Comparison of ENCODE assay signal across 8 mouse cellular contexts in the genomic region with DNA sequence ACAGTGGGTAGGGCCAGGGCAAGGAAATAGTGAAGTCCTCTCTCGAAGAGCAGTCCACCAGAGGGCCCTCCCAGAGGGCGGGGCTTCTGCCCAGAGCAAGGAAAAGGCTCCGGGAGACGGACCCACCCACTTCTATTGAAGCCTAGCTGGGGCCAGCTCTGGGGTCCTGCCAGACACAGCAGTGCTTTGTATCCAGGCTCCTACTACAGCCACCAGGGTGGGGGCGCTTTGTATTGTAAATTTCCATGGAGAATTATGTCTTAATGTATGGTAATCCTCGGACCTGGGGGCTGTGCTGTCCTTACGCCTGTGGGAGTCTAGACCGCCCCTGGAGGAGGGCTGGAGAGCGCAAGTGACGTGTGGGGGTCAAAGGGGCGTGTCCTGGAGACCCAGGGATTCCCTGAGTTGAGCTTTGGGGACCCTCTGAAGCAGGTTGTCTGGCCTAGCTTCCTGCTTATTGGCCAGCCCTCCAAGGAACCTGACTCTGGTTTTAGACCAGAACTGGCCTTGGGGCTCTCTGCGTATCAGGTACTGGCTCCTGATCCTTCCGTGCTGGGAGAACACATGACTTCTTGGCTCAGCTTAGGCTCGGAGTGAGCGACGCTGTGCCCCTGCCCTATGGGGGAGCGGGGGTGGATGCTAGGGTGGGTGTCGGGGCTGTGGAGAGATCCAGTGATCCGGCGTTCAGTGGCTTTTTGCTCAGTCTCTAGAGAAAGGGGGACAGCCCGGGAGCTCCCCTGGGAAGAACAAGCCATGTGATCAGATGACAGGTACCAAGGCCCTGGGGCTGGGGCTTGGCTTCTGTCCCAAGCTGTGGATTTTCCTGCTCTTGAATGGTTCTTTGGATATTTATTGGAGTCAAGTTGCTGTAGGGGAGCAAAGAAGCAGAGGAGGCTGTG.
DNase-seq lines count a peak whose midpoint lies in the region; ATAC-seq and TF ChIP-seq lines count a peak whose summit lies in the region.

No protein-coding gene starts in this region.

- no peaks in the 10 kb centered on the region for H3K9me3 ChIP-seq in heart, embryonic 11.5 days (replicated peaks; ENCODE audit: control insufficient read depth, low read length)
- no peaks in the 10 kb centered on the region for H3K9me3 ChIP-seq in forebrain, embryonic 14.5 days (replicated peaks; ENCODE audit: control insufficient read depth, low read length)
- H3K9me3 ChIP-seq in limb, embryonic 14.5 days (ENCODE audit: control insufficient read depth, low read length), result no peaks in the 10 kb centered on the region
- no peaks in the 10 kb centered on the region for H3K9me3 ChIP-seq in midbrain, embryonic 13.5 days

- intact Hi-C loops in heart, postnatal 25 days (cut with DNase I), result no loop called here

- ATAC-seq in heart, embryonic 11.5 days (replicated peaks; ENCODE audit: insufficient number of reproducible peaks, low FRiP score, low TSS enrichment), result no peak; the same call in 1 of the 2 replicates
- peak; percentile 59 for ATAC-seq in forebrain, embryonic 14.5 days
- peak; percentile 31; the same call in 1 of the 2 replicates for ATAC-seq in limb, embryonic 14.5 days (ENCODE audit: low FRiP score, low read depth)
- ATAC-seq in midbrain, embryonic 13.5 days, result peak; percentile 75

- H3K4me3 ChIP-seq in heart, embryonic 11.5 days (ENCODE audit: low read depth, low read length), result peak overlapping the region; percentile 30
- H3K4me3 ChIP-seq in forebrain, embryonic 14.5 days (ENCODE audit: low read depth, low read length), result peak overlapping the region; percentile 8; the same call in 1 of the 2 replicates
- H3K4me3 ChIP-seq in limb, embryonic 14.5 days (replicated peaks; ENCODE audit: low read length), result no peak overlapping the region
- peak overlapping the region; percentile 6; the same call in 1 of the 2 replicates for H3K4me3 ChIP-seq in midbrain, embryonic 13.5 days (replicated peaks)

- no peak for DNase-seq in heart, postnatal 25 days (ENCODE audit: low spot score)
- DNase-seq in forebrain, embryonic 14.5 days (ENCODE audit: low spot score), result peak; percentile 91
- DNase-seq in limb, embryonic 14.5 days (ENCODE audit: low spot score), result no peak
- DNase-seq in urinary bladder, postnatal 10 days (ENCODE audit: low spot score), result no peak
- no peak for DNase-seq in ovary, postnatal 36 days (ENCODE audit: low spot score)
- no peak for DNase-seq in layer of hippocampus, adult 18-20 months (ENCODE audit: low spot score in 2 of 2)

- 3% methylated on average over 21 of the region's 21 CpGs for WGBS in heart, embryonic 11.5 days (ENCODE audit: insufficient replicate concordance)
- 2% methylated on average over 21 of the region's 21 CpGs for WGBS in forebrain, embryonic 14.5 days
- 7% methylated on average over 20 of the region's 21 CpGs for WGBS in limb, embryonic 14.5 days
- under 1% methylated on average over 21 of the region's 21 CpGs for WGBS in midbrain, embryonic 13.5 days

- peaks cover 94% of the 10 kb centered on the region for H3K4me1 ChIP-seq in heart, embryonic 11.5 days (ENCODE audit: control insufficient read depth, insufficient read depth, low read length)
- H3K4me1 ChIP-seq in forebrain, embryonic 14.5 days (ENCODE audit: control insufficient read depth, insufficient read depth, low read length), result peaks cover 91% of the 10 kb centered on the region
- peaks cover 74% of the 10 kb centered on the region for H3K4me1 ChIP-seq in limb, embryonic 14.5 days (ENCODE audit: control insufficient read depth, insufficient read depth, low read length)
- peaks cover 100% of the 10 kb centered on the region for H3K4me1 ChIP-seq in midbrain, embryonic 13.5 days (replicated peaks)

- H3K27ac ChIP-seq in heart, embryonic 11.5 days (ENCODE audit: low read depth, low read length), result peak overlapping the region; percentile 68
- peak overlapping the region; percentile 60 for H3K27ac ChIP-seq in forebrain, embryonic 14.5 days (ENCODE audit: low read depth, low read length)
- no peak overlapping the region for H3K27ac ChIP-seq in limb, embryonic 14.5 days (replicated peaks; ENCODE audit: low read depth, low read length)
- H3K27ac ChIP-seq in midbrain, embryonic 13.5 days, result peak overlapping the region; percentile 81

- H3K27me3 ChIP-seq in heart, embryonic 11.5 days (ENCODE audit: control insufficient read depth, insufficient read depth, low read length), result no peaks in the 10 kb centered on the region
- no peaks in the 10 kb centered on the region for H3K27me3 ChIP-seq in forebrain, embryonic 14.5 days (replicated peaks; ENCODE audit: control insufficient read depth, insufficient read depth, low read length)
- no peaks in the 10 kb centered on the region for H3K27me3 ChIP-seq in limb, embryonic 14.5 days (ENCODE audit: control insufficient read depth, insufficient read depth, low read length)
- no peaks in the 10 kb centered on the region for H3K27me3 ChIP-seq in midbrain, embryonic 13.5 days

- H3K9ac ChIP-seq in heart, embryonic 11.5 days (ENCODE audit: low read depth, low read length), result peak overlapping the region; percentile 28; the same call in 1 of the 2 replicates
- peak overlapping the region; percentile 53 for H3K9ac ChIP-seq in forebrain, embryonic 14.5 days (ENCODE audit: low read length)
- H3K9ac ChIP-seq in limb, embryonic 14.5 days (ENCODE audit: low read depth, low read length, severe bottlenecking), result no peak overlapping the region
- H3K9ac ChIP-seq in midbrain, embryonic 13.5 days (replicated peaks), result peak overlapping the region; percentile 52

- peak overlapping the region; percentile 64 for H3K4me2 ChIP-seq in heart, embryonic 11.5 days
- peak overlapping the region; percentile 40 for H3K4me2 ChIP-seq in forebrain, embryonic 14.5 days (ENCODE audit: low read length)
- H3K4me2 ChIP-seq in limb, embryonic 14.5 days (replicated peaks; ENCODE audit: low read depth, low read length, severe bottlenecking), result peak overlapping the region; percentile 35
- peak overlapping the region; percentile 48 for H3K4me2 ChIP-seq in midbrain, embryonic 13.5 days (replicated peaks)

- no peaks in the 10 kb centered on the region for H3K36me3 ChIP-seq in heart, embryonic 11.5 days (ENCODE audit: control insufficient read depth, insufficient read depth, low read length)
- H3K36me3 ChIP-seq in forebrain, embryonic 14.5 days (ENCODE audit: control insufficient read depth, insufficient read depth, low read length), result no peaks in the 10 kb centered on the region
- H3K36me3 ChIP-seq in limb, embryonic 14.5 days (ENCODE audit: control insufficient read depth, insufficient read depth, low read length), result no peaks in the 10 kb centered on the region
- no peaks in the 10 kb centered on the region for H3K36me3 ChIP-seq in midbrain, embryonic 13.5 days

- no peak for TF ChIP-seq POLR2A in limb, embryonic 14.5 days (IDR thresholded peaks at IDR 0.05; ENCODE audit: borderline replicate concordance, extremely low read depth, insufficient read depth, insufficient read length)
